Mouse (Mus musculus) forebrain, postnatal 0 days (tissue): ENCODE measurements around the gene Capn9. TPM values are rescaled to one million over a fixed set of nuclear protein-coding genes. Genes with fewer than 3 reads are reported as not detected.

Experiments
- ATAC-seq: fragments of 200-750 bp; cut with Nextera tagmentation; 2 replicates; pipeline ENCODE4 v1.8.0; 2017; ENCODE audit warnings: mild to moderate bottlenecking, moderate library complexity
- DNase-seq: peaks from one replicate; pipeline ENCODE4 v3.0.0-alpha.2; 2015
- H3K27ac ChIP-seq: fragments of 300-500 bp; sonication (generic); 2 replicates; pipeline ENCODE4 v1.5.1; 2014; ENCODE audit warnings: low read depth, mild to moderate bottlenecking, antibody characterized with exemption, low read length, moderate library complexity, mixed read lengths
- H3K27me3 ChIP-seq: fragments of 300-500 bp; sonication (generic); 2 replicates; pipeline ENCODE4 v1.6.1; 2014; ENCODE audit warnings: mild to moderate bottlenecking, low read length, mixed read lengths; ENCODE audit not compliant: insufficient read depth
- H3K36me3 ChIP-seq: fragments of 300-500 bp; sonication (generic); 2 replicates; pipeline ENCODE4 v1.6.1; 2014; ENCODE audit warnings: mild to moderate bottlenecking, moderate library complexity; ENCODE audit not compliant: insufficient read depth
- H3K4me1 ChIP-seq: fragments of 300-500 bp; sonication (generic); 2 replicates; pipeline ENCODE4 v1.6.1; 2014; ENCODE audit warnings: antibody characterized with exemption; ENCODE audit not compliant: insufficient read depth
- H3K4me2 ChIP-seq: fragments of 300-500 bp; sonication (generic); 2 replicates; pipeline ENCODE4 v1.6.1; 2014; ENCODE audit warnings: low read depth, mild to moderate bottlenecking, moderate library complexity
- H3K4me3 ChIP-seq: fragments of 300-500 bp; sonication (generic); 2 replicates; pipeline ENCODE4 v1.5.1; 2014; ENCODE audit warnings: low read depth, low read length, mixed read lengths
- H3K9ac ChIP-seq: fragments of 300-500 bp; sonication (generic); 2 replicates; pipeline ENCODE4 v1.6.1; 2014; ENCODE audit warnings: mild to moderate bottlenecking
- H3K9me3 ChIP-seq: fragments of 300-500 bp; sonication (generic); 2 replicates; pipeline ENCODE4 v1.6.1; 2016; ENCODE audit warnings: low read length
- CTCF ChIP-seq: sonication (generic); IDR thresholded peaks from 2 replicates; pipeline ENCODE4 v1.5.1; 2016; ENCODE audit warnings: antibody characterized with exemption, control low read depth, low read depth
- WGBS: fragments of 180-500 bp; shearing (Covaris S2); extraction: QIAGEN DNeasy Blood & Tissue Kit; methylation state at CpG from one replicate; pipeline ENCODE4 v1.1.7; 2014; 5-methylcytosine and 5-hydroxymethylcytosine counted together
- polyA plus RNA-seq: library from polyadenylated mRNA; unstranded; fragments of >200 nt; fragmentation: Nextera tagmentation; extraction: Ambion mirVana; gene quantifications from 2 replicates; pipeline ENCODE4 v1.2.1, GENCODE M21; 2015
- total RNA-seq: library from RNA; depleted of rRNA; stranded (reverse); fragments of >200 nt; gene quantifications from 2 replicates; pipeline ENCODE4 v1.2.3, GENCODE M21; 2014; rRNA removed

Capn9 gene
- total RNA-seq (not detected in 2 replicates), polyA plus RNA-seq (0.29 and 0.34 TPM in 2 replicates)

DNA sequence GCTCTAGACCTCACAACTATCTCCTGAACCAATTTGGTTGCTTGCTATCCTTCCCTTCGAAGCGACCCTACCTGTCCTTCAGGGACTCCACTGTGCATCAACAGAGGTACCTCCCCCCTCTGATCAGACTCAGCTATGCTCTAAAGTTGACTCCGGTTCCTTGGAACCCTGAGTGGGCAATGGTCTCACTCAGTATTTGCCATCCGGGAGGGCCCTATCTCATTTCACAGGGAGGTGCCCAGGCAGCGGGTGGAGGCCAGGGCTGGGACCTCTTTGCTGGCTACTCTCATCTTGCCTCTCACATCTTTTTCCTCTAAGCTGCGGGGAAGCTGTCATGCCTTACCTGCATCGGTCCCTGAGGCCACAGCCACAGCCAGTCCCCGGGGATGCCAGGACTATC lies at the start of gene Capn9:
Gene Capn9 (plus strand): TSS at position 301 of the 400 bp plus-strand sequence.
- H3K36me3 ChIP-seq = no peaks in the 10 kb centered on the region
- TF ChIP-seq CTCF = no peak
- no peak within 1 kb of the TSS for H3K4me2 ChIP-seq
- no peak within 1 kb of the TSS for H3K4me3 ChIP-seq
- no peak within 1 kb of the TSS for H3K9ac ChIP-seq
- no peak within 1 kb of the TSS for H3K27ac ChIP-seq
- 95% methylated on average over 8 of the region's 8 CpGs for WGBS
- H3K4me1 ChIP-seq = no peaks in the 10 kb centered on the region
- no peaks in the 10 kb centered on the region for H3K27me3 ChIP-seq
- H3K9me3 ChIP-seq = no peaks in the 10 kb centered on the region
- ATAC-seq (no peak), DNase-seq (no peak)

DNA sequence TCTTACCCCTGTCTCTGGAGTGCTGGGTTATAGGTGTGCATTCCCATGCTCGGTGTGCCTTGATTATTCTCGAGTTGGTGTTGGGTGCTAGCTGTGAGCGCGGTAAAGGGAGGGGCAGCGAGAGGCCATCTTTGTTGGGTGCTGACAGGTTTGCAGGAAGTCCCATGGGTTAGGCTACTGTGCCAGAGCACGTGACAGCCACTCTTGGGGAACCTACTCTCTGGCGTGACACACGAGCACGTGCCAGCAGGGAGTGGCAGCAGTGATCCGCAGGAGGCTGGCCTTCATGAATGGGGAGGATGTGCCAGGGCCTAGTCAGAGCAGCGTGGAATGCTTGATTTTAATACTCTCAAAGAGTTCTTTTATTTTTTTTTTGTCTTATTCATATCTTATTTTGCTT lies 49.6 kb upstream of the Capn9 start:
- no peak for DNase-seq
- no peak overlapping the region for H3K4me2 ChIP-seq
- H3K27ac ChIP-seq = no peak overlapping the region
- whole genome bisulfite sequencing = 92% methylated on average over 11 of the region's 11 CpGs
- no peak overlapping the region for H3K9ac ChIP-seq
- H3K4me1 ChIP-seq = peaks cover 7% of the 10 kb centered on the region
- H3K9me3 ChIP-seq = no peaks in the 10 kb centered on the region
- ATAC-seq = no peak
- H3K36me3 ChIP-seq = peaks cover 55% of the 10 kb centered on the region
- no peak overlapping the region for H3K4me3 ChIP-seq
- no peak for TF ChIP-seq CTCF
- H3K27me3 ChIP-seq = no peaks in the 10 kb centered on the region

DNA sequence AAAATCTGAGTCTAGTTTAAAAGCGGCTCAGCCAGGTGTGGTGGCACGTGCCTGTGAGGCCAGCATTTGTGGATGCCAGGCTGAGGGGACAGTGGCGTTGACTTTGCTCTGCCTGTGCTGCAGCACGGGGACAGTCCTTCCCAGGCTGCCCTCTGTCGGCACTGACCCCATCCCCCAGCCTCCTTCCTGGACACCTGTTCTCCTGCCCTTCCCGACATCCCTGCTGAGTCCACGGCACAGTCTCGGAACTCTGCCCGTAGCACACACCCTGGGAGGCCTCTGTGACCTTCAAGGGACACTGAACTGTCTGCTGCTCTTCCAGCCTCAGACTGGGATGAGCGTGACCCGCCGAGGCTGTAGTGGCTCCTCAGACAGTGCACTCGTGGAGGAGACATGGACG lies 45.8 kb upstream of the Capn9 start:
- H3K36me3 ChIP-seq = peaks cover 86% of the 10 kb centered on the region
- no peak for TF ChIP-seq CTCF
- no peaks in the 10 kb centered on the region for H3K9me3 ChIP-seq
- no peak overlapping the region for H3K4me3 ChIP-seq
- no peak overlapping the region for H3K9ac ChIP-seq
- no peaks in the 10 kb centered on the region for H3K4me1 ChIP-seq
- H3K27me3 ChIP-seq = no peaks in the 10 kb centered on the region
- no peak overlapping the region for H3K27ac ChIP-seq
- ATAC-seq (no peak), DNase-seq (no peak)
- H3K4me2 ChIP-seq = no peak overlapping the region
- WGBS = 90% methylated on average over 14 of the region's 14 CpGs

DNA sequence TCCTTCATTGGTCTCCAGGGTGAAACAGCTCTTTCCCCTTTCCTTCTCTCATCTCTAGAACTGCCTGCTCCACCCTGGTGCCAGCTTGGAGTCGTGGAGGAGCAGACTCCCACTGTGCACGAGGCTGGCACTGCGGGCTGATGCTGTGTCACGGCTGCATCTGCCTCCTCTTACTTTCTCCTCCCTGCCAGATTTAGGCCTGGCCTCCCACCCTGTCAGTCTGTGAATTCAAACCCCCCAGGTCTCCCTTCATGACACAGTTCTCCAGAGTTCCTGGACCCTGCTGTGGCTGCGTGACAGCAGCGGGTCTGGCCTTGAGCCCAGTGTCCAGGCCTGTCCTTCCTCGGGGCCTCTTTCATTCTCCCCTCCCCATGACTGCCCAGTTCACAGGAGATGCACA lies 45.4 kb upstream of the Capn9 start:
- no peak overlapping the region for H3K9ac ChIP-seq
- no peak overlapping the region for H3K4me2 ChIP-seq
- H3K9me3 ChIP-seq = no peaks in the 10 kb centered on the region
- no peak overlapping the region for H3K27ac ChIP-seq
- no peak for TF ChIP-seq CTCF
- H3K4me3 ChIP-seq = no peak overlapping the region
- WGBS = 84% methylated on average over 7 of the region's 7 CpGs
- H3K36me3 ChIP-seq = peaks cover 89% of the 10 kb centered on the region
- ATAC-seq (no peak), DNase-seq (no peak)
- no peaks in the 10 kb centered on the region for H3K4me1 ChIP-seq
- no peaks in the 10 kb centered on the region for H3K27me3 ChIP-seq

DNA sequence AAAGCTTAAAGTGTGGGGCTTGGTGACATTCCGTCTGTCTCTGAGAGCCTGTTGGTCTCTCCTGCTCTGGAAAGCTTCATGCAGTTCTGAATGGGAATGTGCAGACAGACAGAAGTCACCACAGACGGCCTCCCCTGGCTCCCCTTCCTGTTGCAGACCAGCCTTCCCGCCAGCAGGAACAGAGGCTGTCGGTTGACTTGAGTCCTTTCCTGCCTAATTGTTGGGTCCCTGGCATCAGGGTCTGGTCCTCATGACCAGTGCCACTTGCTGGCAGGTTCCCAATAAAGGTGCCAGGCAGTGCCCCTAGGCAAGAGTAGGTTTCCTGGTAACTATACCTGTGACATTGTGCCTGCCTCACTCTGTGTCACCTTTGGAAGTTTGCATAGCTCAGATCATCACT lies 44.9 kb upstream of the Capn9 start:
- Histone ChIP-seq H3K4me1 (no peaks in the 10 kb centered on the region), H3K27me3 (no peaks in the 10 kb centered on the region), H3K27ac (no peak overlapping the region), H3K4me3 (no peak overlapping the region), H3K9ac (no peak overlapping the region), H3K36me3 (peaks cover 89% of the 10 kb centered on the region), H3K9me3 (no peaks in the 10 kb centered on the region), H3K4me2 (no peak overlapping the region)
- DNase-seq (no peak), ATAC-seq (no peak)
- no peak for TF ChIP-seq CTCF
- WGBS = 94% methylated on average over 4 of the region's 4 CpGs

DNA sequence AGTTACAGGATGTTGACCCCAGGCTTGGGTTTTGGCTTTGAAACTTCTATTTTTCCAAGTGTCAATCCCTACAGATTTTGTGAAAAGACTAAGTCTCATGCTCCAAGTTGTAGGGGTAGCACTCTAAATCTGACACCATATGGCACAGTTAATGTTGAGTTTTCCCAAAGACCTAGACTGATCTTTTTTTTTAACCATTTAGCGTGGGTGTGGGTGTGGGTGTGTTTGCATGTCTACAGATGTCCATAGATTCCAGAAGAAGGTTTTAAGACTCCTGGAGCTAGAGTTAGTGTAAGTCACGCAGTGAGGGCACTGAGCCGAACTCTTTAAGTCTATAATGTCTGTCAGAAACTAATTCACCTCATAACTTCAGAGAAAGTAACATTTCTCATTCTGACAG lies 43.3 kb upstream of the Capn9 start:
- no peaks in the 10 kb centered on the region for H3K27me3 ChIP-seq
- DNase-seq (no peak), ATAC-seq (no peak)
- H3K27ac ChIP-seq = no peak overlapping the region
- WGBS = 97% methylated on average over 3 of the region's 3 CpGs
- peaks cover 78% of the 10 kb centered on the region for H3K36me3 ChIP-seq
- H3K4me2 ChIP-seq = no peak overlapping the region
- no peaks in the 10 kb centered on the region for H3K4me1 ChIP-seq
- no peak overlapping the region for H3K4me3 ChIP-seq
- no peak overlapping the region for H3K9ac ChIP-seq
- no peak for TF ChIP-seq CTCF
- H3K9me3 ChIP-seq = no peaks in the 10 kb centered on the region

DNA sequence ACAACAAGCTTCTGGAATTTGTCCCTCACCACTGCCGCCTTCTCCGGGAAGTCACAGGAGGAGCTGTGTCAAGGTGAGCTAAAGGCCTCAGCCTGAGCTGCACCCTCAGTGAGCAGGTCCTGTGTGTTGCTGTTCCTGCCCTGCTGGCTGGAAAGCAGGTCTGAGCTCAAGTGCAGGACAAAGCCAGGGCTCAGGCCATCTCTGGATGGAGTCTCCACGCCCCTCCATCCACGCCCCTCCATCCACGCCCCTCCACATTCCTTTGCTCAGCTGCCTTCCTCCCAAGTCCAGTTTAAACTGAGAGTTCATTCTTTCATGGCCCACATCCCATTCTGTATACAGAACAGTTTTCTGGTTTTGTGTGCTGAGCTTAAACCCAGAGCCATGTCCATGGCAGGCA lies 40.5 kb upstream of the Capn9 start:
- Histone ChIP-seq H3K27me3 (no peaks in the 10 kb centered on the region), H3K27ac (no peak overlapping the region), H3K9ac (no peak overlapping the region), H3K4me3 (no peak overlapping the region), H3K4me1 (no peaks in the 10 kb centered on the region), H3K4me2 (no peak overlapping the region), H3K9me3 (no peaks in the 10 kb centered on the region), H3K36me3 (peaks cover 85% of the 10 kb centered on the region)
- DNase-seq = no peak
- no peak for TF ChIP-seq CTCF
- 94% methylated on average over 5 of the region's 5 CpGs for WGBS
- ATAC-seq = no peak

DNA sequence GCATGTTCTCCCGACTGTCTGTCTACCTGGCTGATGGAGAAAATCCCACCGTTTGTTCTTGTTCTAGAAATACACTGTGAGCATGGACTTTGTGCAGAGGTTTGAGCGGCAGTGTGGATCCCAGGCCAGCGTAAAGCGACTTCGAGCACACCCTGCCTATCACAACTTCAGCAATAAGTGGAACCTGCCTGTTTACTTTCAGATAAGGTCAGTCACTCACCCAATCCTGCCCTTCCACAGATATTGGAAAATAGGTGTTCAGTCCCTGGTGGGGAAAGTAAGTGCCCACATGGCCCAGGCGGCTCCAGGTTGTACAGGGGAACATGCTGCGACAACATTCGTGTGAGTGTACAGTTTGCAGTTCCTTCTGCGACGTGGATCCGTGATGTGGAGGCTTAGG lies 35.0 kb upstream of the Capn9 start:
- WGBS = 96% methylated on average over 12 of the region's 12 CpGs
- no peaks in the 10 kb centered on the region for H3K9me3 ChIP-seq

More for the DNA sequence above, 35.0 kb upstream of the Capn9 start:
- Histone ChIP-seq H3K36me3 (peaks cover 83% of the 10 kb centered on the region), H3K4me2 (no peak overlapping the region), H3K4me1 (no peaks in the 10 kb centered on the region), H3K4me3 (no peak overlapping the region), H3K9ac (no peak overlapping the region), H3K27me3 (no peaks in the 10 kb centered on the region), H3K27ac (no peak overlapping the region)
- DNase-seq = no peak
- no peak for ATAC-seq
- TF ChIP-seq CTCF = no peak
